Mouse (Mus musculus) MN1 (cell line): Measurements from ENCODE around the gene Rmdn2.
A peak's percentile ranks its signal among the peaks of the same experiment; 100 is the strongest.

Experiments used
- DNase-seq: peaks from one replicate; pipeline ENCODE4 v3.0.0-alpha.2; 2016; ENCODE audit warnings: low spot score

The Rmdn2 gene

DNA sequence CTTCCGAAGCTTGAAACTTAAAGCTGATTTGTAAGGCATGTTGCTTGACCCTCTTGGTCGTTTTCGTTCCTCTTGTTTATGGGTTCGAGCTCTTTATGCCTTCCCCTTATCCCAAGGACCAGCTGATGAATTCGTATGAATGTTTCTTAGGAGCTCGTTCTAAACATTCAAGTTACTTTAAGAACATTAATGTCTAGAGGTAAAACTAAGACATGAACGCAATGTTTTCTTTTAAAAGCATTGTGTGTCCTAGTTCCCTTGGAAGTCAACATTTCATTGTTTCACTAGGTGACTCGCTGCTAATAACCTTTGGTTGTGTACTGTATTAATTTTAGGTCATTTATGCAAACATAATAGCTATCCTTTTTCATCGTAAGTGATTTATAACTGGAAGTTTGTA, 4.2 kb downstream of the Rmdn2 start:
- no peak for DNase-seq

- DNase-seq, result no peak
These were observed 5.0 kb downstream of the Rmdn2 start for GRCm38 (mm10) chr17:79616621-79617020.

DNA sequence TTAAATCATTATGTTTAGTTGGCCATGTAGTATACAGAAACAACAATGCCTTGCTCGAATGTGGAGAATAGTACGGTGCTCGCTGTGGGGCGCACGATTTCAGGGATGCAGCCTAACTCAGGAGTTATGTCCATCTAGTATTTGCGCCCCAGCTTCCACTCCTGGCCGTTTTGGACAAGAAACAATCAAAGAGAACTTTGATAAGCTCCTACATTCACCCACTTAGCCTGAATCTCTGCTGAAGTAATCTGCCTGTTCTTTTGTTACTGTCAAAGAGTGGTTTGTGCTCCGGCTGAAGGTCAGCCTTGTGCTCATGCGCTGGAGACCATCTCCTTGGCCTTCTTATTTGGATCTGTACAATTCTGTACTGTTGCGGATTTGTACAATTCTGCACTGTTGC, 6.8 kb downstream of the Rmdn2 start:
- no peak for DNase-seq

- DNase-seq, result no peak
These were observed 7.3 kb downstream of the Rmdn2 start for GRCm38 (mm10) chr17:79618984-79619383.

DNA sequence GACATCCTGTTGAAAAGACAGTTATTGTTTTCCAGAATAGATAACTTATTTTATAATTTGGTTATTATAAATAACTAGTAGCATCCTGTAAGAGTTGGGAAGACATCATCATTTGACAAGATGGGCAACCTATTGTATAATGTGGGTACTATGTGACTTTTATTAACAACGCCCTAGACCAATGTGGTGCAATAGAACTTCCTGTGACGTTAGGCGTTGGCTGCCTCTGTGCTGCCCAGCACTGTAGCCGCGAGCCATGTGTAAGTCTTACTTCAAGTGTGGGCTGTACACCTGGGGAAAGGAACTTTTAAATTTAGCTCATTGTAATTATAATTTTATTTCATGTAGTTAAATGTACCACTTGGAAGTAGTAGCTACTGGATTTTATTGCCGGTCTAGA, 10.4 kb downstream of the Rmdn2 start:
- no peak for DNase-seq

DNA sequence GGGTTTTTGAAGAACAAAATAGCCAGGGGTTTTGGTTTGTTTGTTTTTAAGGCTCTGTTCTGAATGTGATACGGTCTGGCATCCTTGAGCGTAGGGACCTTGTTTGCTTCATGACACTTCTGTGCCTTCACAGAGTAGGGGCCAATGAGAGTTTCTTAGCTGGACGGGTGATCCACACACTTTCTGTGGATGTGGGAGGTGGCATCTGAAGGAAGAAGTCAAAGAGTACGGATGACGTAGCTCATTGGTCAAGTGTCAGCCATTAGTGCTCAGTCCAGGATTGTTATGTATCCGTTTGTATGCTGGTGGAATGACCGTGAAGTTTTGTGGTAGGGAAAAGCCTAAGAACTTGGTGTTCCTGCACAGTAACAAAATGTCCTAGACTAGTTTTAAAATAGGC, 10.9 kb downstream of the Rmdn2 start:
- no peak for DNase-seq

- DNase-seq, result no peak
These were observed 12.2 kb downstream of the Rmdn2 start for GRCm38 (mm10) chr17:79623841-79624240.

- DNase-seq, result no peak
These were observed 14.7 kb downstream of the Rmdn2 start for GRCm38 (mm10) chr17:79626241-79626816.

DNA sequence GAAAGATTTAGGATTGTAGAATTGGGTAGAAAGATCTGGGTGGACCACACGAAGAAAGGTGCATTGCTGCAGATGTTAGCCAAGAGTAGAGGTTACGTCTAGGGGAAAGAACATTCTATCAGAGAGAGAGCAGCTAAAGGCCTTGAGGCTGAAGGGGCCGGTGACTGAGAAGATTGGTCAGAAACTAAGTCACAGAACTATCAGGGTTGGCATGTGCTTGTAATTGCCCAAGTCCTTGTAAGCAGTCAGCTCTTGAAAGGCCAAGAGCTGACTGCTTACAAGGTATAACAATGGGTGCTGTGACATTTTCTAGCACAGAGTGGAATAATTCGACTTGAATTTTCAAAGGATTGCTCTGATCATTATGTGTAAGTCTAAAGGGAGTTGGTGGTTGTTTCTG, 38.2 kb downstream of the Rmdn2 start:
- DNase-seq, result no peak

DNA sequence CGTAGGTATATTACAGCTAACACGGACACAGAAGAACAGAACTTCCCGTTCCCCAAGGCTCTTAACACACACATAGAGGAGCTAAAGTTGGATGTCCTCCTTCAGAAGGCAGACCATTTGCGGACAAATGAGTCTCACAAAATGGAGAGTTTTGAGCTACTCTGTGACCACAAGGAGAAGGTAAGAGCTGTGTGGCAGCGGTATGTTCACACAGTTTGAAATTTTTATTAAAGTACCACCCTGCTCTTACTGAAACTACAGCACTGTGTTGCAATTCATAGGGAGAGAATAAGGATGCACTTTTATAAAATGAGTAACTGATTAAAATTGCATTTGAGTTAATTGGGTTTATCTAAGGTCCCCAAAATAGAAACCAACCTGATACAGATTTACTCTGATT, 38.6 kb downstream of the Rmdn2 start:
- DNase-seq, result no peak

DNA sequence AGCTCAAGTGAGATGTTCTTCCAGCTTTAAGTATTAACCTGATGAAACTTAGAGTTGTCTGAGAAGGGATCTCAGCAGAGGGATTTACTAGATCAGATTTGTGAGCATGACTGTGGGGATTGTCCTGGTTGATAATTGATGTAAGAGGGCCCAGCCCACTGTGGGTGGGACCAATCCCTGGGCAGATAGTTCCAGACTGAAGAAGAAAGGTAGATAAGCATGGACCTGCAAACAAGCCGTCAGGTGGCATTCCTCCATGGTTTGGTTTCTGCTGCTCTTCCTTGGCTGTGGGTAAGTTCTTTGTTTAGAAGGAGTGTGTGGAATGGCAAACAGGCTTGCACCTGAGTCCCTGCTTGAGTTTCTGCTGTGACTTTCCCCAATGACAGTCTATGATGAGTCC, 41.5 kb downstream of the Rmdn2 start:
- DNase-seq, result no peak

DNA sequence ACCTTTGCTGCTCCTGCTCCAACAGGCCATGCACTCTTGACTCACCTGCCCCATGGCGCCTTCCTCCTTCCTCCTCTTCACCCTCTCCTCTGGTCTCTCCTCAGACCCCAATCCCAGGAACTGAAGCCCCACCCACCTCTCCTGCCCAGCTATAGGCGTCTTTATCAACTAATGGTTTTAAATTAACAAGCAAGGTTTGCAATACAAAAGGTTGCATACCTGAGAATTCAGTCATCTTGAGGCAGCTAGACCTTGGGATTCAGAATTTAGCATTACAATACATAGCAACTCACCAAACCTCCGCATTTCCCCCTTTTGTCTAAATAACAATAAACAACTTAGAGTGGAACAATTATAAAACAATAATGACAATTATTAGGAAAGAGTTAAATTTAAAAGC, 42.5 kb downstream of the Rmdn2 start:
- DNase-seq, result no peak

DNA sequence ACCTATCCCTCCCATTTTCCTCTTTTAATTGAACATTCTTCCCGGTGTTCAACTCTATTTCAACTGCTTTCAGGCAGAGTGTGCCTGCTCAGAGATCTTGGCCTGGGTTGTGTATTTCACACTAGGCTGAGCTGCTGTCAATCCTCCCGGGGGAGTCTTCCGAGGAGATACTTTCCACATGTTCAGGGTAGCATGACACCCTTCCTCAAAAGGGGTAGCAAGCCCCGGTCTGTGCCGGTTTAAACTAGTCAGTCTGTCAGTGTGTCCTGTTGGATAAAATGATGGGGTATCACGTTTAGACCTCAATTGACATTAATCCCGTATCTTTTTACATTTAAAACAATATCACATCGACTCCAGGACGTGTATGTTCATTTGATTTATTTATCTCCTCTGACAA, 46.1 kb downstream of the Rmdn2 start:
- DNase-seq, result no peak

DNA sequence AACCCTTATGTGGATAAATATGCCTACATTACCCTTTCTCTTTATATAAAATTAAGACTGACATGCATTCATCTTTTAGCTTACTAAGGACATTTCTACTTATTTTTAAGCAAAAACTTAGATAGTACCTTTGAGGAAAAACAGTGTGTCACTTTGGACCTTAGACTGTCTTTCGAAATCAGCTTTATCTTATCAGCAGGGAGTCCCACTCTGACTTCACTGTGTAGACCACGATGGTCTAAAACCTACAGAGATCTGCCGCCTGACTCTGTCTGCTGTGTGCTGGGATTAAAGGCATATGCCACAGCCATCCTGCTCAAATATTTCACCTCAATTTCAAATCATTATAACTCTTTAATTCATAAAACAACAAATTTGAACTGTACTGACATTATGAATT, 46.8 kb downstream of the Rmdn2 start:
- DNase-seq, result no peak

GRCm38 (mm10) chr17:79658863-79659262, 47.2 kb downstream of the Rmdn2 start:
- no peak for DNase-seq

DNA sequence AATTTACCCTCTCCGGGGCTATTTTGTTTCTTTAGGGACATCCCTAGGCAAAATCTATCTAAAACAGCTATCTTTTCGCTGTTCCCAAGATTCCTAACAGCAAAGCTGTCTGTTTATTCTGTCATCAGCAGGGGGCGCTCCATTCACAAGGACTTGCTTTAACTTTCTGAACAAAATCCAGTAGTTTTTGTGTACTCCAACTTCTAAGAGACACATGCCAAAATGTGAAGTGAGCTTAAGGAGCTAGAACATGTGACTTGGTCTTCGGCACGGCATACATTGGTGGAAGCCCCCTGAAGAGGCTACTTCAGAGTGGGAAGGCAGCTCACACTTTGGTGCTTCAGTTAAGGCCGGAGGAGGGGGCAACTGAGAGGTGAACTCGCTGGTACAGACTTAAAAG, 49.7 kb downstream of the Rmdn2 start:
- peak; percentile 53 for DNase-seq

- DNase-seq, result no peak
These were observed 50.2 kb downstream of the Rmdn2 start for GRCm38 (mm10) chr17:79661848-79662247.

DNA sequence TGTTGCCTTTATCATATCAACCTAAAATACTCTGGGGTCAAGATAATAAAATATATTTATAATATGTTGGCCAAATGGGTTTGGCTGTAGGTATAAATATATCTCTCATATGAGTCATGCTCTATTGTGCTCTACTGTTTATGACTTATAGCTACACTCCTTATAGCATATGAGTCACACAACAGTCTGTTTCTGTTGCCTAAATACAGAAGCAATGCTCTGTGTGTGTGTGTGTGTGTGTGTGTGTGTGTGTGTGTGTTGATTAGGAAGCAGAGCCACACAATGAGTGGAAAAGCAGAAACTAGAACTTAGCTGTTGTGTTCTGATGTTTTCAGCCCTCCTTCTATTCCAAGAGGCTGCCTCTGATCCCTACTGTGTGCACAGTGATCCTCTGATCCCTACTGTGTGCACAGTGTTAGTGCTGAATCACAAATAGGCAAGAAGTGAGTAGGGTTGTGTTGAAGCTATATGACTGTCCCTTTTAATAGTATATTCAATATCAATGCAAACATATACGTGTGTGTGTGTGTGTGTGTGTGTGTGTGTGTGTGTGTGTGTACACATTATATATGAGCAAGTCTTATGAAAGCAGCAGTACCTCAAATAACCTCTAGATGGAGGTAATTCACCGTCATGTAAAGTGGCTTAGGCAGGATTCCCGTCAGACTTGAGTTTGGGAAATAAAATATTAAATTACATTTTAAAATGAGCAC, 51.9 kb downstream of the Rmdn2 start:
- peak; percentile 21 for DNase-seq

DNA sequence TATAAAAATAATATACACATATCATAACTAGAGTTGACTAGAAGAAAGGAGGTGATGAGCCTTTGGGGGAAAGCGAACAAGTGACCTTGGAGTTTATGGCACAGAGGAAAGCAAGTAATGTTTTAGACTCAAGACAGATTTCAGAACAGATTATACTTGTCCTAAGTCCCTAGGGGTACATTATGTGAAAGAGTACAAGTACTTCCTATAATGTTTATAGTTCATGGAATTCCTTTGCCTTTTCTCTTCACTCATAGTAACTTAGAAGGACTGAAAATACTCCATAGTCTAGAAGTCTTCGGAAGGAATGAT, 52.4 kb downstream of the Rmdn2 start:
- DNase-seq, result no peak

GRCm38 (mm10) chr17:79670837-79671236, 59.2 kb downstream of the Rmdn2 start:
- no peak for DNase-seq

- DNase-seq, result no peak
These were observed 83.4 kb downstream of the Rmdn2 start for GRCm38 (mm10) chr17:79695106-79695505.

GRCm38 (mm10) chr17:79695541-79695940, 83.9 kb downstream of the Rmdn2 start:
- DNase-seq, result no peak

GRCm38 (mm10) chr17:79699197-79699596, 87.5 kb downstream of the Rmdn2 start:
- no peak for DNase-seq

DNA sequence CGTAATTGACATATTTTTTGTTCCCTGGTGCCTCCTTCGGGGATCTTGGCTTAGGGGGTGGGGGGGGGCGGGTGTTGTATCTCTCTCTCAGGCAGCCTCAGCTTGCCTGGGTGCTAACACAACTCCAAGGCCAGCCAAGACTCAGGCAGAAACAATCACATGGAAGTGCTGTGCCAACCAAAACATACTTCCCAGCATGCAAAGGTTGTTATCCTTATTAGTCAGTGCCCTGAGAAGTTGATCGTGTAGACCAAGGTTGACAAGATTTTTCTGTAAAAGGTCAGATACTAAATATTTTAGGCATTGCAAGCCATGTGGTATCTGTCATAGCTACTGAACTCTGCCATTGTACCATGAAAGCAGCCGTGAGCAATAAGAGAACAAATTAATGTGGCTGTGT, 89.2 kb downstream of the Rmdn2 start:
- DNase-seq, result no peak
